Mouse (Mus musculus): ENCODE measurements around the gene Tspo2. TPM values are rescaled to one million over a fixed set of nuclear protein-coding genes. Genes with fewer than 3 reads are reported as not detected.

Tspo2 gene
- polyA plus RNA-seq, 1 experiment from 2014 or later: 0.51 TPM

DNA sequence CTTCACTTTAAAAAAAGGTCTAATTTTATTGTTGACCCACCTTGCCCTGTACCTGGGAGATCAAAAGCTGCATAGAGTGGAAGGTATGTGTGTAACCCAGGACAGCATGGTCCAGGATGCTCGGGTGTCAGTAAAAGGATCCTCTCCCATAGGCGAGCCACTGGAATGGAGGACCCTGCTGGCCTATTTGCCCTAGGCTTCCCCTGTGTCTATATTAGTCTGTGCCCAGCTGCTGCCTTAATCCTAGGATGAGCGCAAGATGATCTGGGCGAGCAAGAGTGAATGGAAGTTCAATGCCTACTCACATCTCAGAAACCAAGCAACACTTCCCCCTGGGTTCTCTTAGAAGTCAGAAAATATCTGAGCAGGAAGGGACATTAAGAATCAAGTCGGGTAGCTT lies 20.3 kb downstream of the Tspo2 start:
- H3K36me3 ChIP-seq (ENCODE audit: control insufficient read depth, insufficient read depth, low read length): no peaks in the 10 kb centered on the region
- H3K27me3 ChIP-seq (ENCODE audit: control insufficient read depth, insufficient read depth, low read length): no peaks in the 10 kb centered on the region
- TF ChIP-seq CTCF (IDR thresholded peaks at IDR 0.05; ENCODE audit: low read depth) (no peak), EP300 (optimal IDR thresholded peaks at IDR 0.05) (no peak)
- peak overlapping the region; percentile 30; the same call in 1 of the 2 replicates for H3K27ac ChIP-seq (replicated peaks)
- H3K9me3 ChIP-seq (ENCODE audit: control insufficient read depth, low read length): no peaks in the 10 kb centered on the region
- H3K4me3 ChIP-seq (ENCODE audit: low read depth, low read length): no peak overlapping the region
- peaks cover 5% of the 10 kb centered on the region for H3K4me1 ChIP-seq (replicated peaks; ENCODE audit: control insufficient read depth, insufficient read depth)
- no peak for ATAC-seq (ENCODE audit: low FRiP score, low TSS enrichment)
- 67% methylated on average over 5 of the region's 5 CpGs for WGBS
- H3K9ac ChIP-seq (ENCODE audit: low read length): no peak overlapping the region
- no peak for DNase-seq (ENCODE audit: low spot score)
- no peak overlapping the region for H3K4me2 ChIP-seq (replicated peaks; ENCODE audit: low read depth)

DNA sequence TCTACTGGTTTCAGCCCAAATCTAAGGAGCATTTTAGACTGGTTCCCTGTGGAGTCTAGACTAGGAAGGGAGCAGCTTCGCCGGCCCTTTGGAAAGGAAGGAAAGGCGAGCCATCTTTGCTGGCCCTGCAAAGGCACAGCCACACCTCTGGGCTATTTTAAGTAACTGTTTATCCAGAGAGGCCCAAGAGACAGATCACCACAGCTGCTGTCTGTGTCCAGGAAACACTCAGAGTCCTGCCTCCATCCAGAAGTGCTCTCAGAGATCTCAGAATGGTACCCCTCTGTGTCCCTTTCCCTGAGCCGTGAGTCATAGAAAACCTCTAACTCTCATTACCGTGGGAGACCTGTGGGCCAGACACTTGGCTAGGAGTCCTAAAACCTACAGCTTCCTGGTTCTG lies 20.9 kb downstream of the Tspo2 start:
- Histone ChIP-seq H3K4me1 (replicated peaks; ENCODE audit: control insufficient read depth, insufficient read depth) (peaks cover 5% of the 10 kb centered on the region), H3K9me3 (ENCODE audit: control insufficient read depth, low read length) (no peaks in the 10 kb centered on the region), H3K4me2 (replicated peaks; ENCODE audit: low read depth) (0 out of 2 replicates have a peak overlapping the region, but pooled peaks have one; percentile 3), H3K36me3 (ENCODE audit: control insufficient read depth, insufficient read depth, low read length) (no peaks in the 10 kb centered on the region), H3K27me3 (ENCODE audit: control insufficient read depth, insufficient read depth, low read length) (no peaks in the 10 kb centered on the region), H3K9ac (ENCODE audit: low read length) (no peak overlapping the region), H3K27ac (replicated peaks) (peak overlapping the region; percentile 56), H3K4me3 (ENCODE audit: low read depth, low read length) (no peak overlapping the region)
- WGBS: 17% methylated on average over 5 of the region's 5 CpGs
- DNase-seq (ENCODE audit: low spot score) (no peak), ATAC-seq (ENCODE audit: low FRiP score, low TSS enrichment) (peak; percentile 34; the same call in 1 of the 2 replicates)
- no peak for TF ChIP-seq CTCF (IDR thresholded peaks at IDR 0.05; ENCODE audit: low read depth)
- no peak for TF ChIP-seq EP300 (optimal IDR thresholded peaks at IDR 0.05)

DNA sequence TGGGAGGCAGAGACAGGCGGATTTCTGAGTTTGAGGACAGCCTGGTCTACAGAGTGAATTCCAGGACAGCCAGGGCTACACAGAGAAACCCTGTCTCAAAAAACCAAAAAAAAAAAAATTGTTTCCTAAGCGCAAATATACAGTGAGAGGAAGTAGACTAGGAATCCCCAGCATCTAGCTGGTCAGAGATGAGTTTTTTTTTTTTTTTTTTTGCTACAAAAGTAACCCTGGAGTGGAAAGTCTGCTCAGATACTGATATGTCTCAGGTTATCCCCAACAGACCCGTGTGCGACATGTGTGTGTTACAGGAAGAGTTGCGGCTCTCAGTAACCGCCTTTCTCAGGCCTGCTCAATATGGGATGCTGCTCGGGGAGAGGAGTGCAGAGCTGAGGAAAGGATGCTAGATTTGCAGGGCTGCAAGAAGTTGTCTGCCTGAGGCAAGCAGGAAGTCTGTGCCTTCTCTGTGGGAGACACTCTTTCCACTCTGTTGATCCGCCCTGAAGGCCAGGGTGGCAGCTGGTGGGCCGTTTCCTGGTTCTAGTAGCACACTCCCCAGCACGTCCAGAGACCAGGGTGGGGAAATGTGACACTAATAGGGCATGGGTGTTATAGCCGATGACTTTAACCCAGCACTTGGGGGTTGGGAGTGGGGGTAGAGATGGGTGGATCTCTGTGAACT lies 23.3 kb downstream of the Tspo2 start:
- H3K9ac ChIP-seq (ENCODE audit: low read length): no peak overlapping the region
- 76% methylated on average over 11 of the region's 11 CpGs for WGBS
- H3K4me1 ChIP-seq (replicated peaks; ENCODE audit: control insufficient read depth, insufficient read depth): peaks cover 5% of the 10 kb centered on the region

DNA sequence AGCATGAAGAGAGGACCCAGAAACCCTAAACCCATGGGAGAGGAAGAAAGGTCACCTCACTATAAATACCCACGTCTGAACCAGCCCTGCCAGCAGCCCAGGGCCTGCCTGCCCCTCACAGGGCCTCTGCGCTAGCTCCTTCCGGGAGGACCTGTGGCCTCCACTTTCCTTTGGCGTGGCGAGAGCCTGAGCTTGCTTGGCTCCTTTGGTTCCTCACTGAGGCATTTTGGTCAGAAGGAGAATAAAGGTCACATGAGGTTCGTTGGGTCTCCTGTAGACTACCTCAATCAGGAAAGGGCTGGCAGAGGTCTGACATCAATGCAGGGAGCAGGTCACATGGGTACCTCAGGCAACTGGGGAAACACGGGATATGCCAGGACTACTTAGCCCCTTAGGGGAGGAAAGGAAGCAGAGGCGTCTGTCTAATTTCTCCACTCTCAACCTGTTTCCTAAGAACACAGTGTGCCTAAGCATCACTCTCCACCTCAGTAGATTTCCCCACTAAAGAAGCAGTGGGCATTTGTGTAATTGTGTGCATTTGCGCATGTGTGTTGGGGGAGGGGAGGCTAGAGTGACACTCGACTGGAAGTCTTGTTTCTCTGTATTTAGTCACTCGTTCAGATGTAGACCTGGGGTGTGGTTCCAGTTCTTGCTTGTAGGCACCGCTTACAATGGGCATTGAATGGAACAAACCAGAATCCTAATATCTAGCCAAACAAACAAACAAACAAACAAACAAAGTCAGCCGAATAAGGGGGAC lies 24.2 kb downstream of the Tspo2 start:
- 52% methylated on average over 13 of the region's 13 CpGs for WGBS
- no peak for TF ChIP-seq CTCF (IDR thresholded peaks at IDR 0.05; ENCODE audit: low read depth)
- no peak for TF ChIP-seq EP300 (optimal IDR thresholded peaks at IDR 0.05)
- Histone ChIP-seq H3K9me3 (ENCODE audit: control insufficient read depth, low read length) (no peaks in the 10 kb centered on the region), H3K4me3 (ENCODE audit: low read depth, low read length) (no peak overlapping the region), H3K4me1 (replicated peaks; ENCODE audit: control insufficient read depth, insufficient read depth) (peaks cover 3% of the 10 kb centered on the region), H3K4me2 (replicated peaks; ENCODE audit: low read depth) (no peak overlapping the region), H3K9ac (ENCODE audit: low read length) (no peak overlapping the region), H3K27ac (replicated peaks) (peak overlapping the region; percentile 63), H3K27me3 (ENCODE audit: control insufficient read depth, insufficient read depth, low read length) (no peaks in the 10 kb centered on the region), H3K36me3 (ENCODE audit: control insufficient read depth, insufficient read depth, low read length) (no peaks in the 10 kb centered on the region)
- ATAC-seq (ENCODE audit: low FRiP score, low TSS enrichment) (peak; percentile 38; the same call in 1 of the 2 replicates), DNase-seq (ENCODE audit: low spot score) (peak; percentile 60)

More for the DNA sequence above, 23.3 kb downstream of the Tspo2 start:
- Histone ChIP-seq H3K27ac (replicated peaks) (peak overlapping the region; percentile 26; the same call in 1 of the 2 replicates), H3K36me3 (ENCODE audit: control insufficient read depth, insufficient read depth, low read length) (no peaks in the 10 kb centered on the region), H3K9me3 (ENCODE audit: control insufficient read depth, low read length) (no peaks in the 10 kb centered on the region), H3K27me3 (ENCODE audit: control insufficient read depth, insufficient read depth, low read length) (no peaks in the 10 kb centered on the region), H3K4me2 (replicated peaks; ENCODE audit: low read depth) (no peak overlapping the region), H3K4me3 (ENCODE audit: low read depth, low read length) (no peak overlapping the region)
- ATAC-seq (ENCODE audit: low FRiP score, low TSS enrichment) (no peak), DNase-seq (ENCODE audit: low spot score) (no peak)
- TF ChIP-seq CTCF (IDR thresholded peaks at IDR 0.05; ENCODE audit: low read depth) (no peak), EP300 (optimal IDR thresholded peaks at IDR 0.05) (no peak)

DNA sequence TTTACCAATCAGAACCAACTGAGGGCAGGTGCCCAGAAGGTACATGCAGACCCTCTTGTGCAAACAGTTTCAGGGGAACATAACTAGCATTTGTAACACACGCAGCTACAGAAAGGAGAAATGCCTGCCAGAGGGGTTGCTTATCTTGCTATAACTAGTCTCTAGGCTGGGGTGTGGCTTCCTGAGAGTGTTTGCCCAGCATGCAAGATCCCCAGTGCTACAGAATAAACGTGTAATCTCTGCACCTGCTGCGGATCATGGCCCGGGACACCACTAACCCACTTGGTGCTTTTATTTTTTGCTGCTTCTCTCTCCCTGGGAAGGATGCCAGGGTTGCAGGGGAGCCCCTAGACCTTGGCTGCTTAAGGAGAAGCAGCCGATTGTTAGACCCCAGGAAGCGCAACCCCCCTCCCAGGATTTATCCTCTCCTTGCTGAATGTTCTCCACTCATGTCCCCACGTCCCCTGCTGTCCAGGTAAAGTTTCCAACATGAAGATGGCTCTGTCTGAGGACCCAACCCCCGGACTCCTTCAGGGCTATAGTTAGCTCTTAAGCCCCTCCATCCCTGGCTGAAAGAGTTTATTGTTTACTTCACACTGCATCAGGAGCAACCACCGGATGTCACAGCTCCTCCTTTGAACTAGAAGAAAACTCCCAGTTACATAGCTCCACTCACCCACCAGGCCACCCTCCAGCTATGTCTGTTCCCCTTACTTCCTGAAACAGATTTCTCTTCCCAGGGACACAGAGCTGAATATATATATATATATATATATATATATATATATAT lies 25.3 kb downstream of the Tspo2 start:
- no peak overlapping the region for H3K9ac ChIP-seq (ENCODE audit: low read length)
- 20% methylated on average over 9 of the region's 9 CpGs for WGBS
- DNase-seq (ENCODE audit: low spot score) (peak; percentile 64), ATAC-seq (ENCODE audit: low FRiP score, low TSS enrichment) (peak; percentile 70)
- H3K4me1 ChIP-seq (replicated peaks; ENCODE audit: control insufficient read depth, insufficient read depth): no peaks in the 10 kb centered on the region; the same call in none of the 2 replicates
- H3K9me3 ChIP-seq (ENCODE audit: control insufficient read depth, low read length): no peaks in the 10 kb centered on the region
- H3K36me3 ChIP-seq (ENCODE audit: control insufficient read depth, insufficient read depth, low read length): no peaks in the 10 kb centered on the region
- H3K27ac ChIP-seq (replicated peaks): peak overlapping the region; percentile 78
- H3K4me3 ChIP-seq (ENCODE audit: low read depth, low read length): no peak overlapping the region
- no peak overlapping the region for H3K4me2 ChIP-seq (replicated peaks; ENCODE audit: low read depth)
- TF ChIP-seq EP300 (optimal IDR thresholded peaks at IDR 0.05): no peak
- TF ChIP-seq CTCF (IDR thresholded peaks at IDR 0.05; ENCODE audit: low read depth): no peak
- no peaks in the 10 kb centered on the region for H3K27me3 ChIP-seq (ENCODE audit: control insufficient read depth, insufficient read depth, low read length)
